Mouse (Mus musculus) v-Abl transformed pro-B cells (cell line): ENCODE data around the gene Olfr564.

Source experiments
- in situ Hi-C, 2 experiments: fragments of 400-800 bp; cut with MboI; formaldehyde crosslinking; loops; one replicate each; pipeline ENCODE4 v1.15.1; 2025; ENCODE audit not compliant: unreplicated experiment in 2 of 2

Olfr564 gene

GRCm38 (mm10) chr7:102803180-102803579 lies at the start of gene Olfr564:
Gene Olfr564 (plus strand): TSS chr7:102803480.
- in situ Hi-C loops, result no loop called here

- in situ Hi-C loops, result no loop called here
Observed at GRCm38 (mm10) chr7:102759266-102759665, 44.0 kb upstream of the Olfr564 start, which contains the start of the genes Olfr560 and Olfr78. Gene Olfr560 (minus strand): TSS chr7:102759366. Gene Olfr78 (minus strand): TSS chr7:102759471.

GRCm38 (mm10) chr7:102770921-102771320 lies 32.4 kb upstream of the Olfr564 start, which contains the start of gene Olfr561:
Gene Olfr561 (plus strand): TSS chr7:102771221.
- in situ Hi-C loops, result no loop called here
